Mouse (Mus musculus) intestine, embryonic 15.5 days (tissue): ENCODE measurements around the gene Borcs6. TPM values are rescaled to one million over a fixed set of nuclear protein-coding genes. Genes with fewer than 3 reads are reported as not detected.

Source experiments
- ATAC-seq: fragments of 200-750 bp; cut with Nextera tagmentation; 2 replicates; pipeline ENCODE4 v1.8.0; 2017; ENCODE audit warnings: moderate TSS enrichment, moderate library complexity
- H3K27ac ChIP-seq: fragments of 300-500 bp; sonication (generic); 2 replicates; pipeline ENCODE4 v1.5.1; 2015; ENCODE audit warnings: mild to moderate bottlenecking, inconsistent platforms
- H3K27me3 ChIP-seq: fragments of 300-500 bp; sonication (generic); replicated peaks from 2 replicates; pipeline ENCODE4 v1.6.1; 2015; ENCODE audit warnings: inconsistent platforms
- H3K36me3 ChIP-seq: fragments of 300-500 bp; sonication (generic); 2 replicates; pipeline ENCODE4 v1.6.1; 2015; ENCODE audit warnings: inconsistent platforms
- H3K4me1 ChIP-seq: fragments of 300-500 bp; sonication (generic); replicated peaks from 2 replicates; pipeline ENCODE4 v1.6.1; 2015; ENCODE audit warnings: inconsistent platforms
- H3K4me2 ChIP-seq: fragments of 300-500 bp; sonication (generic); replicated peaks from 2 replicates; pipeline ENCODE4 v1.6.1; 2015; ENCODE audit warnings: mild to moderate bottlenecking, inconsistent platforms
- H3K4me3 ChIP-seq: fragments of 300-500 bp; sonication (generic); replicated peaks from 2 replicates; pipeline ENCODE4 v1.5.1; 2015; ENCODE audit warnings: inconsistent platforms
- H3K9ac ChIP-seq: fragments of 300-500 bp; sonication (generic); 2 replicates; pipeline ENCODE4 v1.6.1; 2015; ENCODE audit warnings: inconsistent platforms
- H3K9me3 ChIP-seq: fragments of 300-500 bp; sonication (generic); 2 replicates; pipeline ENCODE4 v1.6.1; 2016; ENCODE audit warnings: inconsistent platforms
- WGBS: fragments of 180-500 bp; shearing (Covaris S2); methylation state at CpG from one replicate; pipeline ENCODE4 v1.1.7; 2015; 5-methylcytosine and 5-hydroxymethylcytosine counted together
- polyA plus RNA-seq: library from polyadenylated mRNA; unstranded; fragments of >200 nt; fragmentation: Nextera tagmentation; extraction: Ambion mirVana; gene quantifications from 2 replicates; pipeline ENCODE4 v1.2.1, GENCODE M21; 2015

The Borcs6 gene
- polyA plus RNA-seq, 1 experiment from 2014 or later = 8.9 TPM

DNA sequence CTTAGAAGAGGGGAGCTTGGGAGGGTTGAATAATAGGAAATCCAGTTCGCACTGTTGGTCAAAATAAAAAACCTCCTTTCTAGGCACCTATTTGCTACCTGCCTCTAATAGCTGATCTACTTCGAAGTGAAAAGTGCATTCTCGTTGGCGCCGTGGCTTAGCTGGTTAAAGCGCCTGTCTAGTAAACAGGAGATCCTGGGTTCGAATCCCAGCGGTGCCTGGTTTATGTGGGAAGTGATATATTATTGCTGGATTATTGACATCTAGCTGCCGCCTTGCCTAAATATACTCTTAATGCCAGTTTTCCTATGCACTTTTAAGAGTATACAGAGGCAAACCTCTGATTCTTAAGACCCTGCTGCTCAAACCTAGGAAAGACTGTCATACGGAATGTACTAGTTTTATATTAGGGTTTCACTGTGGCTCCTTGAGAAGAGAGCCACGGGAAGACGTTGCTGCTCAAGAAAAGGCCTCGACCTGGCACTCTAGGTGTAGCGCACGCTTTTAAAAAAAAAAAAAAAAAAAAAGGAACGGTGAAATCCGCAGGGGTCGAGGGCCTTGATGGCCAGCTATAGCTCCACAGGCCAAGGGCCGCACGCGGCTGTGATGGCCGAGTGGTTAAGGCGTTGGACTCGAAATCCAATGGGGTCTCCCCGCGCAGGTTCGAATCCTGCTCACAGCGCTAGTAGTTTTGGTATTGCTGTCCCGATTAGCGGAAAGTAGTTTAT is 51.0 kb downstream of the Borcs6 start:
- H3K4me2 ChIP-seq = peak overlapping the region; percentile 58
- 0 out of 2 replicates have a peak overlapping the region, but pooled peaks have one; percentile 11 for H3K27ac ChIP-seq
- H3K9me3 ChIP-seq = no peaks in the 10 kb centered on the region
- 1% methylated on average over 30 of the region's 30 CpGs for WGBS
- peaks cover 33% of the 10 kb centered on the region for H3K36me3 ChIP-seq
- peak overlapping the region; percentile 37 for H3K4me3 ChIP-seq
- peak; percentile 81 for ATAC-seq
- peak overlapping the region; percentile 29; the same call in 1 of the 2 replicates for H3K9ac ChIP-seq
- H3K27me3 ChIP-seq = no peaks in the 10 kb centered on the region
- 0 out of 2 replicates have a peak, but pooled peaks cover 11% of the 10 kb centered on the region for H3K4me1 ChIP-seq

Other genes starting within 250 kb of the Borcs6 start
- 69.1 and 69.5 TPM in 2 replicates for gene Ndel1, start 187.9 kb upstream of the Borcs6 start, polyA plus RNA-seq
- gene Rnf222, start 171.2 kb upstream of the Borcs6 start, polyA plus RNA-seq = 0.06 and 0.10 TPM in 2 replicates
- 1,017 and 1,034 TPM in 2 replicates for gene Rpl26, start 158.1 kb upstream of the Borcs6 start, polyA plus RNA-seq
- not detected in 2 replicates for gene Odf4, start 132.6 kb upstream of the Borcs6 start, polyA plus RNA-seq
- 8.1 and 8.6 TPM in 2 replicates for gene Arhgef15, start 102.2 kb upstream of the Borcs6 start, polyA plus RNA-seq
- gene Slc25a35, start 91.6 kb upstream of the Borcs6 start, polyA plus RNA-seq = 2.7 and 2.8 TPM in 2 replicates
- 61.4 and 62.2 TPM in 2 replicates for gene Rangrf, start 84.5 kb upstream of the Borcs6 start, polyA plus RNA-seq
- 29.7 and 32.1 TPM in 2 replicates for gene Pfas, start 51.3 kb upstream of the Borcs6 start, polyA plus RNA-seq
- gene Ctc1, start 43.8 kb upstream of the Borcs6 start, polyA plus RNA-seq = 35.1 and 38.6 TPM in 2 replicates
- gene Aurkb, start 14.1 kb upstream of the Borcs6 start, polyA plus RNA-seq = 133 and 135 TPM in 2 replicates
- gene Tmem107, start 11.1 kb downstream of the Borcs6 start, polyA plus RNA-seq = 43.7 and 47.6 TPM in 2 replicates
- gene Vamp2, start 28.8 kb downstream of the Borcs6 start, polyA plus RNA-seq = 61.8 and 64.2 TPM in 2 replicates
- gene Per1, start 35.5 kb downstream of the Borcs6 start, polyA plus RNA-seq = 11.9 and 15.6 TPM in 2 replicates
- gene Hes7, start 60.7 kb downstream of the Borcs6 start, polyA plus RNA-seq = 0.62 and 0.70 TPM in 2 replicates
- 0.29 and 0.34 TPM in 2 replicates for gene 9130213A22Rik, start 62.9 kb downstream of the Borcs6 start, polyA plus RNA-seq
- gene Aloxe3, start 66.2 kb downstream of the Borcs6 start, polyA plus RNA-seq = 0.19 and 0.29 TPM in 2 replicates
- 0.35 and 0.43 TPM in 2 replicates for gene Alox12b, start 97.3 kb downstream of the Borcs6 start, polyA plus RNA-seq
- 0.14 and 0.15 TPM in 2 replicates for gene Alox8, start 138.1 kb downstream of the Borcs6 start, polyA plus RNA-seq
- gene Gucy2e, start 177.3 kb downstream of the Borcs6 start, polyA plus RNA-seq = 0.03 and 0.10 TPM in 2 replicates